Mouse (Mus musculus) lung, embryonic 14.5 days (tissue): ENCODE data around the gene Mras. TPM values are rescaled to one million over a fixed set of nuclear protein-coding genes. Genes with fewer than 3 reads are reported as not detected.

Experiments used
- ATAC-seq: fragments of 200-750 bp; cut with Nextera tagmentation; 2 replicates; pipeline ENCODE4 v1.8.0; 2017; ENCODE audit warnings: mild to moderate bottlenecking, moderate TSS enrichment, moderate library complexity; ENCODE audit not compliant: insufficient read depth
- DNase-seq: peaks from one replicate; pipeline ENCODE4 v3.0.0-alpha.2; 2015
- H3K27ac ChIP-seq: fragments of 300-500 bp; sonication (generic); 2 replicates; pipeline ENCODE4 v1.5.1; 2014; ENCODE audit warnings: low read depth, mild to moderate bottlenecking, moderate library complexity
- H3K27me3 ChIP-seq: fragments of 300-500 bp; sonication (generic); 2 replicates; pipeline ENCODE4 v1.6.1; 2014; ENCODE audit warnings: low read length, control low read depth; ENCODE audit not compliant: insufficient read depth
- H3K36me3 ChIP-seq: fragments of 300-500 bp; sonication (generic); 2 replicates; pipeline ENCODE4 v1.6.1; 2014; ENCODE audit warnings: control low read depth; ENCODE audit not compliant: insufficient read depth
- H3K4me1 ChIP-seq: fragments of 300-500 bp; sonication (generic); 2 replicates; pipeline ENCODE4 v1.6.1; 2014; ENCODE audit warnings: antibody characterized with exemption, control low read depth; ENCODE audit not compliant: insufficient read depth
- H3K4me2 ChIP-seq: fragments of 300-500 bp; sonication (generic); 2 replicates; pipeline ENCODE4 v1.6.1; 2014; ENCODE audit warnings: mild to moderate bottlenecking
- H3K4me3 ChIP-seq: fragments of 300-500 bp; sonication (generic); 2 replicates; pipeline ENCODE4 v1.5.1; 2014; ENCODE audit warnings: low read depth, low read length
- H3K9ac ChIP-seq: fragments of 300-500 bp; sonication (generic); 2 replicates; pipeline ENCODE4 v1.6.1; 2014
- H3K9me3 ChIP-seq: fragments of 300-500 bp; sonication (generic); 2 replicates; pipeline ENCODE4 v1.6.1; 2016; ENCODE audit warnings: low read depth, low read length, control low read depth
- CTCF ChIP-seq: IDR thresholded peaks from 2 replicates; pipeline ENCODE4 v1.5.1; 2016; ENCODE audit warnings: antibody characterized with exemption, low read depth
- WGBS: fragments of 180-500 bp; shearing (Covaris S2); extraction: QIAGEN DNeasy Blood & Tissue Kit; methylation state at CpG from one replicate; pipeline ENCODE4 v1.1.7; 2014; 5-methylcytosine and 5-hydroxymethylcytosine counted together
- polyA plus RNA-seq: library from polyadenylated mRNA; unstranded; fragments of >200 nt; fragmentation: Nextera tagmentation; extraction: Ambion mirVana; gene quantifications from 2 replicates; pipeline ENCODE4 v1.2.1, GENCODE M21; 2014

The Mras gene
- polyA plus RNA-seq, 1 experiment from 2014 or later = 12.2 TPM

GRCm38 (mm10) chr9:99432478-99432877 is 4.7 kb downstream of the Mras start:
- no peak for TF ChIP-seq CTCF
- 76% methylated on average over 4 of the region's 4 CpGs for WGBS
- no peak overlapping the region for H3K4me2 ChIP-seq
- no peaks in the 10 kb centered on the region for H3K9me3 ChIP-seq
- H3K4me3 ChIP-seq = no peak overlapping the region
- H3K36me3 ChIP-seq = no peaks in the 10 kb centered on the region
- no peak overlapping the region for H3K9ac ChIP-seq
- H3K4me1 ChIP-seq = no peaks in the 10 kb centered on the region
- H3K27me3 ChIP-seq = peaks cover 2% of the 10 kb centered on the region; the same call in 1 of the 2 replicates
- H3K27ac ChIP-seq = no peak overlapping the region
- DNase-seq = no peak
- no peak for ATAC-seq

GRCm38 (mm10) chr9:99431963-99432362 is 5.2 kb downstream of the Mras start:
- Histone ChIP-seq H3K4me3 (no peak overlapping the region), H3K4me2 (no peak overlapping the region), H3K36me3 (no peaks in the 10 kb centered on the region), H3K27ac (no peak overlapping the region), H3K27me3 (no peaks in the 10 kb centered on the region), H3K4me1 (no peaks in the 10 kb centered on the region), H3K9me3 (no peaks in the 10 kb centered on the region), H3K9ac (no peak overlapping the region)
- DNase-seq = no peak
- no peak for TF ChIP-seq CTCF
- 82% methylated on average over 6 of the region's 6 CpGs for WGBS
- no peak for ATAC-seq

GRCm38 (mm10) chr9:99431346-99431745 is 5.8 kb downstream of the Mras start:
- Histone ChIP-seq H3K27me3 (no peaks in the 10 kb centered on the region), H3K4me1 (no peaks in the 10 kb centered on the region), H3K9ac (no peak overlapping the region), H3K4me3 (no peak overlapping the region), H3K36me3 (no peaks in the 10 kb centered on the region), H3K9me3 (no peaks in the 10 kb centered on the region), H3K27ac (no peak overlapping the region), H3K4me2 (no peak overlapping the region)
- TF ChIP-seq CTCF = no peak
- DNase-seq = no peak
- ATAC-seq = no peak
- WGBS = 92% methylated on average over 8 of the region's 8 CpGs

- Histone ChIP-seq H3K4me3 (no peak overlapping the region), H3K9me3 (no peaks in the 10 kb centered on the region), H3K27me3 (no peaks in the 10 kb centered on the region), H3K27ac (no peak overlapping the region), H3K36me3 (no peaks in the 10 kb centered on the region), H3K4me1 (no peaks in the 10 kb centered on the region), H3K4me2 (no peak overlapping the region), H3K9ac (no peak overlapping the region)
- ATAC-seq (no peak), DNase-seq (no peak)
- 70% methylated on average over 6 of the region's 6 CpGs for WGBS
- no peak for TF ChIP-seq CTCF
Measured at GRCm38 (mm10) chr9:99430806-99431205, 6.4 kb downstream of the Mras start.

GRCm38 (mm10) chr9:99429845-99430244 is 7.3 kb downstream of the Mras start:
- H3K4me3 ChIP-seq = no peak overlapping the region
- TF ChIP-seq CTCF = no peak
- H3K36me3 ChIP-seq = no peaks in the 10 kb centered on the region
- no peaks in the 10 kb centered on the region for H3K9me3 ChIP-seq
- H3K4me1 ChIP-seq = no peaks in the 10 kb centered on the region
- WGBS = 81% methylated on average over 3 of the region's 3 CpGs
- no peak overlapping the region for H3K27ac ChIP-seq
- no peak overlapping the region for H3K4me2 ChIP-seq
- ATAC-seq = no peak
- H3K9ac ChIP-seq = no peak overlapping the region
- H3K27me3 ChIP-seq = no peaks in the 10 kb centered on the region
- no peak for DNase-seq

GRCm38 (mm10) chr9:99428601-99429331 is 8.4 kb downstream of the Mras start:
- DNase-seq = no peak
- no peaks in the 10 kb centered on the region for H3K36me3 ChIP-seq
- H3K4me1 ChIP-seq = no peaks in the 10 kb centered on the region
- no peaks in the 10 kb centered on the region for H3K9me3 ChIP-seq
- no peak overlapping the region for H3K27ac ChIP-seq
- H3K9ac ChIP-seq = no peak overlapping the region
- no peaks in the 10 kb centered on the region for H3K27me3 ChIP-seq
- ATAC-seq = no peak
- no peak overlapping the region for H3K4me3 ChIP-seq
- H3K4me2 ChIP-seq = no peak overlapping the region
- TF ChIP-seq CTCF = no peak
- WGBS = 69% methylated on average over 11 of the region's 11 CpGs

GRCm38 (mm10) chr9:99425262-99425661 is 11.9 kb downstream of the Mras start:
- Histone ChIP-seq H3K9me3 (no peaks in the 10 kb centered on the region), H3K9ac (no peak overlapping the region), H3K4me3 (no peak overlapping the region), H3K27ac (no peak overlapping the region), H3K4me2 (no peak overlapping the region), H3K27me3 (no peaks in the 10 kb centered on the region), H3K36me3 (no peaks in the 10 kb centered on the region), H3K4me1 (no peaks in the 10 kb centered on the region)
- no peak for ATAC-seq
- no peak for TF ChIP-seq CTCF
- WGBS = 47% methylated on average over 9 of the region's 9 CpGs
- DNase-seq = no peak

DNA sequence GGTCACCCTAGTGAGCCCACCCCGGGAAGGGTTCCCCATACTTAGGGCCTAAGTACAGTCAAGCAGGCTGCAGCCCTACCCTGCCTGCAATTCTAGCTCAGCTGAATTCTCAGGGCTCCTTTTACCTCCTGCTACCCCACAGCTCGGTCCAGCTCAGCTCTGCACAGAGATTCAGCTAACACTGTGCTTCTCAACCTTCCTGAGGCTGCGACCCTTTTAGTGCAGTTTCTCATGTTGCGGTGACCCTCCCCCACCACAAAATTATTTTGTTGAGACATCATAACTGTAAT is 12.7 kb downstream of the Mras start:
- Histone ChIP-seq H3K4me3 (no peak overlapping the region), H3K9me3 (no peaks in the 10 kb centered on the region), H3K9ac (no peak overlapping the region), H3K4me2 (no peak overlapping the region), H3K27me3 (no peaks in the 10 kb centered on the region), H3K4me1 (no peaks in the 10 kb centered on the region), H3K36me3 (no peaks in the 10 kb centered on the region), H3K27ac (no peak overlapping the region)
- TF ChIP-seq CTCF = no peak
- ATAC-seq (no peak), DNase-seq (no peak)
- WGBS = 46% methylated on average over 4 of the region's 4 CpGs
